Mouse (Mus musculus) neural tube, embryonic 11.5 days (tissue): ENCODE measurements at regions not wholly inside any gene's neighbourhood (a gene's known extent, or its start where the extent isn't known, plus 50 kb on each side); places are given as distances from the start of the nearest gene placed in this dataset.

Experiments used
- ATAC-seq: fragments of 200-750 bp; cut with Nextera tagmentation; 2 replicates; pipeline ENCODE4 v1.8.0; 2017; ENCODE audit warnings: moderate number of reproducible peaks, mild to moderate bottlenecking, moderate TSS enrichment, moderate library complexity; ENCODE audit not compliant: insufficient read depth, low FRiP score, low TSS enrichment
- DNase-seq: peaks from one replicate; pipeline ENCODE4 v3.0.0-alpha.2; 2015; ENCODE audit warnings: low spot score
- H3K27ac ChIP-seq: fragments of 300-500 bp; sonication (generic); 2 replicates; pipeline ENCODE4 v1.5.1; 2014; ENCODE audit warnings: low read depth, mild to moderate bottlenecking, low read length
- H3K27me3 ChIP-seq: fragments of 300-500 bp; sonication (generic); 2 replicates; pipeline ENCODE4 v1.6.1; 2014; ENCODE audit warnings: mild to moderate bottlenecking, low read length, mixed read lengths; ENCODE audit not compliant: control insufficient read depth, insufficient read depth
- H3K36me3 ChIP-seq: fragments of 300-500 bp; sonication (generic); 2 replicates; pipeline ENCODE4 v1.6.1; 2014; ENCODE audit warnings: mild to moderate bottlenecking, low read length, moderate library complexity, mixed read lengths; ENCODE audit not compliant: control insufficient read depth, insufficient read depth
- H3K4me1 ChIP-seq: fragments of 300-500 bp; sonication (generic); 2 replicates; pipeline ENCODE4 v1.6.1; 2014; ENCODE audit warnings: low read length, mixed read lengths; ENCODE audit not compliant: control insufficient read depth, insufficient read depth
- H3K4me2 ChIP-seq: fragments of 300-500 bp; sonication (generic); 2 replicates; pipeline ENCODE4 v1.6.1; 2014; ENCODE audit warnings: low read depth, mild to moderate bottlenecking, moderate library complexity
- H3K4me3 ChIP-seq: fragments of 300-500 bp; sonication (generic); 2 replicates; pipeline ENCODE4 v1.5.1; 2014; ENCODE audit warnings: low read depth, low read length
- H3K9ac ChIP-seq: fragments of 300-500 bp; sonication (generic); 2 replicates; pipeline ENCODE4 v1.6.1; 2014; ENCODE audit warnings: mild to moderate bottlenecking, low read length
- H3K9me3 ChIP-seq: fragments of 300-500 bp; sonication (generic); 2 replicates; pipeline ENCODE4 v1.6.1; 2016; ENCODE audit warnings: low read length; ENCODE audit not compliant: control insufficient read depth
- WGBS: fragments of 180-500 bp; shearing (Covaris S2); extraction: QIAGEN DNeasy Blood & Tissue Kit; methylation state at CpG from one replicate; pipeline ENCODE4 v1.1.7; 2014; 5-methylcytosine and 5-hydroxymethylcytosine counted together

DNA sequence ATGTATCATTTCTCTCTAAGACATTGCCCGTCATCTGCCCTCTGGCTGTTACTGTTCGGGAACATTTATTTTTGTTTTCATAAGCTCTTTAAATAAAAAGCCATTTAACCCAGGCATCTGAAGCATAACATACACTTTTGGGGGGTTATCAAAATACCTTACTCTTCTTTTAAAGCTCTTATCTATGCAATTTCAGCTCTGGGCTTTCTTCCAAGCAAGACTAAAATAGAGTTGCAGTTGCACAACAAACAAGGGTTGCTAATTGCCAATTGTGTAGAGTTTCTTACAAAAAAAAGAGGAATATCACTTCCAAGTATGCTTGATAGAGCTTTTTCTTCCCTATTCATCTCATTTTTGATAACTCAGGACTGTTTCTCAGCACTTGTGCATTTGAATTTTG lies 277.6 kb downstream of the Cdh9 start:
- no peak overlapping the region for H3K4me3 ChIP-seq
- 82% methylated on average over 2 of the region's 2 CpGs for WGBS

DNA sequence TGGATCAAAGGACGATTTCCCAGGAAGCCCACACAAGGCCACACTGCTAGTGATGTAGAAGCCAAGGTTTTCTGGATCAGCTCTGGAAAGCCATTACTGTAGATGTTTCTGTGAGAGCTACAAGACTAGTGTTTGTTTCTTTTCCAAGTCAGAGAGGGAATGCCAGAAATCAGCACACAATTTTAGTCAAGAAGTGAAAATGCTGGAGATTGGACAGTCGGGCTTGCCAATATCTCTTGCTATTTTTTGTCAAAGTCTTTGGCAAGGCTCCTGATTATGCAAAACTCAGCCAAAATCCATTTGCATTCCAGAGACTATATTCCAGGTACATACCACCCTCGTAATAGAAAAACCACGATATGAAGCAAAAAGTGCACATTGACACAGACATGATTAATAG lies 279.3 kb downstream of the Cdh9 start:
- Histone ChIP-seq H3K9ac (no peak overlapping the region), H3K4me2 (no peak overlapping the region), H3K4me3 (no peak overlapping the region), H3K9me3 (no peaks in the 10 kb centered on the region), H3K36me3 (no peaks in the 10 kb centered on the region), H3K27me3 (no peaks in the 10 kb centered on the region), H3K27ac (no peak overlapping the region), H3K4me1 (no peaks in the 10 kb centered on the region)
- no peak for ATAC-seq
- 90% methylated on average over 4 of the region's 4 CpGs for WGBS
- DNase-seq: no peak

More for the DNA sequence above, 277.6 kb downstream of the Cdh9 start:
- Histone ChIP-seq H3K27me3 (no peaks in the 10 kb centered on the region), H3K27ac (no peak overlapping the region), H3K36me3 (no peaks in the 10 kb centered on the region), H3K9me3 (no peaks in the 10 kb centered on the region), H3K4me2 (no peak overlapping the region), H3K4me1 (no peaks in the 10 kb centered on the region), H3K9ac (no peak overlapping the region)
- no peak for DNase-seq
- no peak for ATAC-seq

DNA sequence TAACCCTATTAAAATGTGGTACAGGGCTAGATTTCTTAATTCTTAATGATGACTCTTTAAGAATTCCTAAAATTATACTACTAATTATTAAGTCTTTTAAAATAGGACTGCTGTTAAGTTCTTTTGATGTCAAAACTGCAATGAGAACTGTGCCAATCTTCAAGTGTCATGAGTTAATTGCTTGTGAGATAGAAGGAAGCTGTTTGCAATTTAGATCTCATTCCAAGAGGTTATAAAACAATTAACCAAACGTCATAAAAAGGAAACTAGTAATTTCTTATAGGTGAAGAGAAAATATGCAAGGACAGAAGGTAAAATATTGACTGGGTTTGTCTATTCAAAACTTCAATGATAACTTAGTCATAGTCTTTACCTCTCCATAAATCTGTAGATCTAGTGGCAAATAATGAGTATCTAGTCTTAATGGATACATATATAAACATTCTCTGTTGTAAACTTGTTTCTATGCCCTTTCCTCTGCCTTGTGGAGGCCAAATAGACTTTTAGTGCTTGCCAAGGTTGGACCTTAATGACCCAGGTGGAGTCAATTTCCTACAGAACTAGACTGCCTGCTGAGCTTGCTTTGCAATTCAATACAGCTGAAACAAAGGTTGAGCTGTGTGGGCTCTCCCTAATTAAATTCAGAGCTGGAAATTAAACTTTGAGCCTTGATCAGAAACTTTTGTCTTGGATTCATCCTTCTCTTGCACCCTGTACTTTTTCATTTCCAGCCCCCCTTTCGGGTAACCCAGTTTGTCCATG lies 320.5 kb downstream of the Cdh9 start:
- H3K4me1 ChIP-seq: no peaks in the 10 kb centered on the region
- H3K27ac ChIP-seq: no peak overlapping the region
- WGBS: 31% methylated on average over 2 of the region's 2 CpGs
- no peaks in the 10 kb centered on the region for H3K9me3 ChIP-seq
- no peak overlapping the region for H3K4me2 ChIP-seq
- DNase-seq (no peak), ATAC-seq (no peak)
- no peaks in the 10 kb centered on the region for H3K36me3 ChIP-seq
- H3K4me3 ChIP-seq: no peak overlapping the region
- no peaks in the 10 kb centered on the region for H3K27me3 ChIP-seq
- no peak overlapping the region for H3K9ac ChIP-seq

DNA sequence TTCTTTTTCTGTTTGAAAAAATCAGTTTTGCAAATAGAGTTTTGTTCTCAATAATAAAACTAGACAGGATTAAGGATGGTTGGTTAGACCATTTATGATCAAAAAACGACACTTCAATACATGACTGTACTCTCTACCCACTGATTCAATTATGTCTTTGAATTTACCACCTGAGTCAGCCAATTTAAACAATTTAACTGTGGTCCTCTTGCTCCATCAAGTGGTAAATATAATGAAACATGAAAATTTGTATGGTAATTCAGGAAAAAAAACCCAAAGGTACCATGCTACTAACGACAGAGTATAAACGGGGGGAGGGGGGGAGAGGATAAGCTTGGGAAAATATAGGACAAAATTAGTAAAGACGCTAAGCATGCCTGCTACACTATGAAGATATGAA lies 341.2 kb downstream of the Cdh9 start:
- Histone ChIP-seq H3K27me3 (no peaks in the 10 kb centered on the region), H3K9me3 (no peaks in the 10 kb centered on the region), H3K27ac (no peak overlapping the region), H3K9ac (no peak overlapping the region), H3K36me3 (no peaks in the 10 kb centered on the region), H3K4me3 (no peak overlapping the region), H3K4me1 (no peaks in the 10 kb centered on the region), H3K4me2 (no peak overlapping the region)
- no peak for ATAC-seq
- 85% methylated on average over 4 of the region's 4 CpGs for WGBS
- DNase-seq: no peak

DNA sequence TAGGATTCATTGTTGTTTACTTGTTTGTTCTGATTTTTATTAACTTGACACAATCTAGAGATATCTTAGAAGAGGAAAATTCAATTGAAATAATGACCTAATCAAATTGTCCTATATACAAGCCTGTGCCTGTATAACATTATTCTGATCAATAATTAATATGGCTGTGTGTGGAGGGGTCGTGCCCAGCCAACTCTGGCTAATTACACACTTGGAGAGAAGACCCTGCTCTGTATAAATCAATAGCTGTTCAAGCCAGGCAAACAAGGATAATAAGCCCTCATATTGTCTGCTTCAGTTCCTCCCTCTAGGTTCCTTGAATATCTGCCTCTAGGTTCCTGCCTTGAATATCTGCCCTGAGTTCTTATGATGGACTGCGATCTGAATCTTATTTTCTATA lies 355.5 kb downstream of the Cdh9 start:
- no peak overlapping the region for H3K27ac ChIP-seq
- no peaks in the 10 kb centered on the region for H3K4me1 ChIP-seq
- no peaks in the 10 kb centered on the region for H3K27me3 ChIP-seq
- no peak overlapping the region for H3K4me2 ChIP-seq
- no peaks in the 10 kb centered on the region for H3K36me3 ChIP-seq
- no peak overlapping the region for H3K9ac ChIP-seq
- no peak overlapping the region for H3K4me3 ChIP-seq
- WGBS: 78% methylated on average over 2 of the region's 2 CpGs
- no peaks in the 10 kb centered on the region for H3K9me3 ChIP-seq
- ATAC-seq (no peak), DNase-seq (no peak)

DNA sequence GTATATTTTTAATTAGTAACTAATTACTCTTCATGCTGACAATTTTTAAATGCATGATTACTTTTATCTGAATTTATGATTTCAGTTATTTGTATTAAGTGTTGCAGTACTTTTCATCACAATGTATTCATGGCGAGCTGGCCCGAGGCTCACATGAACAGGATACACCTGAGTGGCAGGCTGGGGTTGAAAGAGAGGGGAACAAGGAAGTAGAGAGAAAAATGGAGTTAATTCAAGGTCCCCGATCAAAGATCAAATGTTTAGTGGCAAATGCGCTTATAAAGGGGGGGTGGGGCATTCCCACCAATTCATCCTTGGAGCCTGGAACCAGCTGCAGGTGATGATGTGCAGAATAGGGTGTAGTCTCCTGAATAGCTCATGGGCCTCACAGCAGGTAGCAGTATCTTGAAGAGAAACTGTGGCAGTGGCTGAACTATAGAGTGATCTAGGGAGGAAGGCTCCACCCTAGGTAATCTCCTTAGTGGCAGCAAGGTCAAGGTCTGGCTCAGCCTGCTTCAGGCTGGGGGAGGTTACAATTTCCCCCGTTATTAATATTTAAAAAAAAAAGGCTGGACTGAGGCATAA lies 360.2 kb downstream of the Cdh9 start:
- WGBS: 92% methylated on average over 5 of the region's 5 CpGs
- Histone ChIP-seq H3K4me1 (no peaks in the 10 kb centered on the region), H3K4me2 (no peak overlapping the region), H3K36me3 (no peaks in the 10 kb centered on the region), H3K27me3 (no peaks in the 10 kb centered on the region), H3K4me3 (no peak overlapping the region), H3K9ac (no peak overlapping the region), H3K9me3 (no peaks in the 10 kb centered on the region), H3K27ac (no peak overlapping the region)
- ATAC-seq (no peak), DNase-seq (no peak)

DNA sequence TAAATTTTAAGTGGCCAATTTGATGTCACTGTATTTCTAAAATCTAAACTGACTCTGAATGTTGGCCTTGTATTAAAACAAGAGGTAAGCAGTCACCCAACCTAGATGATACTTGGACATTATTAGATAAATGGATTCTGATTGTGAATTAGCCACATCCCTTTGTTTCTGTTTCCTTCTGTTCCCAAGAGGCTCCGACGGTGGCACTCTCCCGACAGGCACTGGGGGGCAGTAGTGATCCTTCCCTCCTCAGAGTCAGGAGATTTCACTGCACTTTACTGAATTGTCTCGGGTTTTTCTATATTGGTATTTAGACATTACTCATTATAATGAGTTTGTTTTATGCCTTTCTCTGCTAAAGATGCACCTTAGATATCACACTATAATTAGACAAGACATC lies 370.4 kb downstream of the Cdh9 start:
- Histone ChIP-seq H3K27me3 (no peaks in the 10 kb centered on the region), H3K4me3 (no peak overlapping the region), H3K27ac (no peak overlapping the region), H3K9me3 (no peaks in the 10 kb centered on the region), H3K4me2 (no peak overlapping the region), H3K9ac (no peak overlapping the region), H3K4me1 (no peaks in the 10 kb centered on the region), H3K36me3 (no peaks in the 10 kb centered on the region)
- DNase-seq (peak; percentile 73), ATAC-seq (peak; percentile 83)
- 11% methylated on average over 4 of the region's 4 CpGs for WGBS

DNA sequence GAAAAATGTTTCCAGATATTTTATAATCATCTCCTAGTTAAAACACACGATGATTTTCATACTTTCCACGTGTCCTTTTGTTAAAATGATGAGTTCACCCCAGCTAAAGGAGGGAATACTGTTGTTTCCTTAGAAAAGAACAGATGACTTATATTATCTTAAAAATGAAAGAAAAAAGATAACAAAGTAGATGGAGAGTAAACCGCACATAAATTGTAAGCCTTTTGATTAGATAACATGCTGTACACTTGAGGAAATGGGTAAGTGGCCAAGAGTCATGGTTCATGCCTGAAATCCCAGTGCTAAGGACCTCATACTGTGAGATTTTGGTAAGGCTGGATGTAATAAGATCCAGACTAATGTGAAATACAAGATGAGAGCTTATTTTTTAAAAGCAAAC lies 372.6 kb downstream of the Cdh9 start:
- no peak overlapping the region for H3K27ac ChIP-seq
- no peaks in the 10 kb centered on the region for H3K27me3 ChIP-seq
- no peak for DNase-seq
- H3K4me3 ChIP-seq: no peak overlapping the region
- H3K4me2 ChIP-seq: no peak overlapping the region
- H3K36me3 ChIP-seq: no peaks in the 10 kb centered on the region
- no peak overlapping the region for H3K9ac ChIP-seq
- H3K9me3 ChIP-seq: no peaks in the 10 kb centered on the region
- WGBS: 85% methylated on average over 3 of the region's 3 CpGs
- ATAC-seq: no peak
- H3K4me1 ChIP-seq: no peaks in the 10 kb centered on the region

DNA sequence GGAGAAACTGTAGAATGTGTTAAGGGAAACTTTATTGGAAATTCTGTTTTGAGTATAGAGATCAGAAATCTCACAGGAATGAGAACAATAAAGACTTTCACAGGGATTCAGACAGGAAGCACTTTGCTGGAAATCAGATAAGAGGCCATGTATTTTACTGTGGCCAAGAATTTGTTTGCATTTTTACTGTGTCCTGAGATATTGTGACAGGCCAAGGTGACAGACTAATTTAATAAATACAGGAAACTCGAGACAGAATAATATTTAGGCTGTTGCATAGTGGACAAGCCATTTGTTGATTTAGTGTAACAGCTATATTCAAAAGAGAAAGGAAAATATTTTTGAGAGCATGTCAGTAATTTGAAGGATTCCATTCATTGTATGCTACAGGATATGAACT lies 407.2 kb downstream of the Cdh9 start:
- DNase-seq: no peak
- Histone ChIP-seq H3K4me1 (no peaks in the 10 kb centered on the region), H3K27me3 (no peaks in the 10 kb centered on the region), H3K27ac (no peak overlapping the region), H3K9me3 (no peaks in the 10 kb centered on the region), H3K9ac (no peak overlapping the region), H3K4me3 (no peak overlapping the region), H3K36me3 (no peaks in the 10 kb centered on the region), H3K4me2 (no peak overlapping the region)
- ATAC-seq: no peak
- WGBS: 64% methylated on average over 1 of the region's 1 CpGs
